Mouse (Mus musculus) heart, embryonic 12.5 days (tissue): ENCODE results near the gene Vrk2. TPM values are rescaled to one million over a fixed set of nuclear protein-coding genes. Genes with fewer than 3 reads are reported as not detected.
A peak's percentile ranks its signal among the peaks of the same experiment; 100 is the strongest.

Source experiments
- ATAC-seq: fragments of 200-750 bp; cut with Nextera tagmentation; 2 replicates; pipeline ENCODE4 v1.8.0; 2017; ENCODE audit warnings: moderate TSS enrichment, moderate library complexity; ENCODE audit not compliant: insufficient number of reproducible peaks, low FRiP score
- H3K27ac ChIP-seq: fragments of 300-500 bp; sonication (generic); 2 replicates; pipeline ENCODE4 v1.5.1; 2016; ENCODE audit warnings: mild to moderate bottlenecking, moderate library complexity; ENCODE audit not compliant: poor library complexity, severe bottlenecking
- H3K27me3 ChIP-seq: fragments of 300-500 bp; sonication (generic); replicated peaks from 2 replicates; pipeline ENCODE4 v1.6.1; 2016; ENCODE audit warnings: mild to moderate bottlenecking, moderate library complexity
- H3K36me3 ChIP-seq: fragments of 300-500 bp; sonication (generic); 2 replicates; pipeline ENCODE4 v1.6.1; 2016; ENCODE audit warnings: mild to moderate bottlenecking, moderate library complexity
- H3K4me1 ChIP-seq: fragments of 300-500 bp; sonication (generic); replicated peaks from 2 replicates; pipeline ENCODE4 v1.6.1; 2016; ENCODE audit warnings: mild to moderate bottlenecking
- H3K4me2 ChIP-seq: fragments of 300-500 bp; sonication (generic); 2 replicates; pipeline ENCODE4 v1.6.1; 2016; ENCODE audit warnings: mild to moderate bottlenecking, moderate library complexity
- H3K4me3 ChIP-seq: fragments of 300-500 bp; sonication (generic); 2 replicates; pipeline ENCODE4 v1.5.1; 2016; ENCODE audit warnings: mild to moderate bottlenecking
- H3K9ac ChIP-seq: fragments of 300-500 bp; sonication (generic); 2 replicates; pipeline ENCODE4 v1.6.1; 2016; ENCODE audit warnings: mild to moderate bottlenecking, moderate library complexity
- H3K9me3 ChIP-seq: fragments of 300-500 bp; sonication (generic); replicated peaks from 2 replicates; pipeline ENCODE4 v1.6.1; 2016; ENCODE audit warnings: mild to moderate bottlenecking, moderate library complexity
- WGBS: fragments of 180-500 bp; shearing (Covaris S2); methylation state at CpG from one replicate; pipeline ENCODE4 v1.1.7; 2016; 5-methylcytosine and 5-hydroxymethylcytosine counted together
- polyA plus RNA-seq: library from polyadenylated mRNA; unstranded; fragments of >200 nt; fragmentation: Nextera tagmentation; extraction: Ambion mirVana; gene quantifications from 2 replicates; pipeline ENCODE4 v1.2.1, GENCODE M21; 2016

Gene Vrk2
- polyA plus RNA-seq, 1 experiment from 2014 or later: 17.1 TPM

DNA sequence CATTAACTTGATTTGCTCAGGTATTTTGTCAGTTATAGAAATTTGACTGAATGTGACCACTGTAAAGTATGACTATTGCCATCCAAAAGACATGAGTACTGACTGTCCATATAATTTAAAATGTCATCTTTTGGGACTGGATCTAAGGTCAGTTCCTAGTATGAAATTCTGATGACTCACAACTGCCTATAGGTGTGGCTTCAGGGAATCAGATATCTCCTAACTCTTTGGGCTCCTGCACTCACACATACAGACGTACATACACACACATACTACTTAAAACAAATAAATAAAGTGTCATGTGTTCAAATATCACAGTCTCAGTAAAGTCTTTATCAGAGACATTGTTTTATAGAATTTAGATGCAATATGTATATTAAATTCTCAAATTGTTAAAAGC is 5.1 kb upstream of the Vrk2 start:
- 50% methylated on average over 1 of the region's 1 CpGs for WGBS
- H3K27me3 ChIP-seq: no peaks in the 10 kb centered on the region
- H3K4me1 ChIP-seq: no peaks in the 10 kb centered on the region; the same call in 1 of the 2 replicates

DNA sequence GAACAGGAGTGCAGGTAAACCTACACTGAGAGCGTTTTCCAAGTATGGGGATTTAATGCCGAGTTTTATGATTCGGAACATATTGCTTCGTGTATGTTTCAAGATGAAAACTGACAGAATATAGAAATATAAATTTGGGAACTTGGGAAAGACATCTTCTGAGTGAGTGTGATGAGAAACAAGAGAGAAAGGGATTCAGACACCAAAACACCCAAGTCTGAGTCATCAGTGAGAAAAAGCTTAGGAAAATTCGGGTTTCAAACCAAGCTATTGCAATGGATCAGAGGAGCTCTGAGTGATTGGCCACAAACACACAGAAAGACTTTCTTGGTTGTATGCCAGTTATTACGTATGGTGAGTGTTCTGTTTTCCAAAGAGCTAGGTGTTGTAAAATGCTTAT is 4.0 kb upstream of the Vrk2 start:
- Histone ChIP-seq H3K4me2 (no peak overlapping the region), H3K9me3 (no peaks in the 10 kb centered on the region), H3K4me1 (peaks cover under 1% of the 10 kb centered on the region; the same call in 1 of the 2 replicates), H3K27me3 (no peaks in the 10 kb centered on the region), H3K36me3 (no peaks in the 10 kb centered on the region), H3K27ac (no peak overlapping the region), H3K9ac (no peak overlapping the region), H3K4me3 (no peak overlapping the region)
- no peak for ATAC-seq
- 73% methylated on average over 6 of the region's 6 CpGs for WGBS

More for the DNA sequence above, 5.1 kb upstream of the Vrk2 start:
- H3K9ac ChIP-seq: no peak overlapping the region
- H3K36me3 ChIP-seq: no peaks in the 10 kb centered on the region
- ATAC-seq: no peak
- H3K4me3 ChIP-seq: no peak overlapping the region
- no peak overlapping the region for H3K27ac ChIP-seq
- H3K4me2 ChIP-seq: no peak overlapping the region
- no peaks in the 10 kb centered on the region for H3K9me3 ChIP-seq

DNA sequence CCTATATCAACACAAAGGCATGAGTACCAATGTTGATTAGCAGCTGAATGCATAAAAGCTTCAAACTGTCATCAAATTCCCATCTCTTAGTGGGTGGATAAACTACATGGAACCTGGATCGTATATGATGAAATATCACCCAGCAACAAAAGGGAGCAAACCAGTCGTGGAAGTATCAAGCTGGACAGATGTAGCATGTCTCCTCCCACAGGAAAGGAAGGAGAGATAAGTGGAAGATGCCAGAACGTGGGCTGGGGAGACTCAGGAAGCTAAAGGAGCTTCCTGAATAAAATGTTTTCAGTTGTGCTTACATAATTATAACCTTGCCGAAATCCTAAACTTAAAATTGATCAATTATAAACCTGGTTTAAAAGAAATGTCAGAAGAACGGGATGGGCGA is 3.3 kb upstream of the Vrk2 start:
- no peak overlapping the region for H3K27ac ChIP-seq
- no peak overlapping the region for H3K4me2 ChIP-seq
- H3K27me3 ChIP-seq: no peaks in the 10 kb centered on the region
- peaks cover 6% of the 10 kb centered on the region for H3K4me1 ChIP-seq
- no peak for ATAC-seq
- no peak overlapping the region for H3K9ac ChIP-seq
- H3K9me3 ChIP-seq: no peaks in the 10 kb centered on the region
- WGBS: 50% methylated on average over 6 of the region's 6 CpGs
- H3K36me3 ChIP-seq: no peaks in the 10 kb centered on the region
- H3K4me3 ChIP-seq: no peak overlapping the region

DNA sequence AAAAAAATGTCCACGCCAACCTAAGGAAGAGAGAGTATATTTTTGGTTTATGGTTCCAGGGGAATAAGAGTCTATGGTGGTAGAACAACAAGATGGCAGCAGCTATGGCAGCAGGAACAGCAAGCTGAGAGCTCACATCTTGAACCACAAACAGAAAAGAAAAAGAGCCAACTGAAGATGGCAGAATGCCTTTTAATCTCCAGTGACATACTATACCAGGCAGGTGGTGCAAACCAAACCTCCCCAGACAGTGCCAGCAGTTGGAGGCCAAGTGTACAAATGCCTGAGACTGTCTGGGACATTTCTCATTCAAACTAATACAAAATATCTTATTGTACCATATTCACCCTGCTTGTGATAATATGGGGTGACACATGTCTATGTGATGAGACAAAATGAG is 2.4 kb upstream of the Vrk2 start:
- H3K27me3 ChIP-seq: no peaks in the 10 kb centered on the region
- no peak overlapping the region for H3K9ac ChIP-seq
- ATAC-seq: no peak
- 77% methylated on average over 1 of the region's 1 CpGs for WGBS
- H3K4me2 ChIP-seq: no peak overlapping the region
- H3K4me3 ChIP-seq: no peak overlapping the region
- no peaks in the 10 kb centered on the region for H3K36me3 ChIP-seq
- no peaks in the 10 kb centered on the region for H3K9me3 ChIP-seq
- H3K4me1 ChIP-seq: peaks cover 6% of the 10 kb centered on the region
- H3K27ac ChIP-seq: no peak overlapping the region

DNA sequence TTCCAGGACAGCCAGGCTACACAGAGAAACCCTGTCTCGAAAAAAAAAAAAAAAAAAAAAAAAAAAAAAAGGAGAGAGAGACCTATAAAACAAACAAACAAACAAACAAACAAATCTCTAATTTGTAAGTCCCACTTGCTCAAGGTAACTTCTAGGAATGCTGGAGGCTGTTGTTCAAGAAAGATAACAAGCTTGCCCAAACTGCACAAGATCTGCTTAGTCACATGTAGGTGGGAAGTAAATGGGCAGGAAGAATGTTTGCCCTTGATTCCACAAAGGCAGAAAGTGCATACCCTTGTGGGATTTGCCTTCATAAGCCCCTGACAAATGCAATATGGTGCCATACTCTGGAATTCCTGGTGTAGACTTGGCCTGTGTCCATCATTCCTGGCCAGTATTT is 688 bp upstream of the Vrk2 start:
- H3K36me3 ChIP-seq: peaks cover 4% of the 10 kb centered on the region; the same call in 1 of the 2 replicates
- H3K9ac ChIP-seq: no peak overlapping the region
- no peaks in the 10 kb centered on the region for H3K9me3 ChIP-seq
- H3K4me1 ChIP-seq: peaks cover 6% of the 10 kb centered on the region
- no peak for ATAC-seq
- no peak overlapping the region for H3K27ac ChIP-seq
- H3K27me3 ChIP-seq: no peaks in the 10 kb centered on the region
- 82% methylated on average over 1 of the region's 1 CpGs for WGBS
- no peak overlapping the region for H3K4me2 ChIP-seq
- no peak overlapping the region for H3K4me3 ChIP-seq

DNA sequence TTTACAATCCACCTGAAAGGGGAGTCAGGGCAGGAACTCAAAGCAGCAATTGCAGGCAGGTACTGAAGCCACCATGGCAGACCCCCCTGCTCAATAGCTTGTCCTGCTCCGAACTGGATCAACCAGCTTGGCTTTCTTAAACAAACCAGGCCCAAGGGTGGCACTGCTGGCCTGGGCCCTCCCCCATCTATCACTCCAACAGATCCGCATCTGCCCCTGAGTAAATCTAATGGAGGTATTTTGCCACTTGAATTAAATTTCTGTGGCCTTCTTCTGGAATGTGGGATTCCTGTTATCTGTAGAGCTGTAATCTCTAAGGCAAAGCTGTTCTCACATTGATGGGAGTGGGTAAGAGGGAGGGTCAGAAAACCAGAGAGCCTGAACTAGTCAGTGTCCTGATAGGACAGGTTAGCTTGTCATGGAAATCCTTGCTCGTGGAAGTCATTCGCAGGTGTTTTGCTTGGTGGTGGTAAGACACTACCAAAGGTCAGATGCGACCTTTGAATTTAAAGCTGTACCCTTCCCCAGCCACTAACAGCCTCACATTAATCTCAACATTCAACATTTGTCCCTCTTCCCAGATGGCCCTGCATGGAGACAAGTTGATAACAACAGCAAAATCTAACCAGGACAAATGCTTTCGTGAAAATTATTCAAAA is 1.3 kb downstream of the Vrk2 start:
- Histone ChIP-seq H3K9me3 (no peaks in the 10 kb centered on the region), H3K36me3 (peaks cover 4% of the 10 kb centered on the region; the same call in 1 of the 2 replicates), H3K4me2 (peak overlapping the region; percentile 72), H3K4me1 (peaks cover 6% of the 10 kb centered on the region), H3K27me3 (no peaks in the 10 kb centered on the region), H3K9ac (peak overlapping the region; percentile 85), H3K4me3 (peak overlapping the region; percentile 88), H3K27ac (peak overlapping the region; percentile 75; the same call in 1 of the 2 replicates)
- 29% methylated on average over 6 of the region's 6 CpGs for WGBS
- no peak for ATAC-seq

DNA sequence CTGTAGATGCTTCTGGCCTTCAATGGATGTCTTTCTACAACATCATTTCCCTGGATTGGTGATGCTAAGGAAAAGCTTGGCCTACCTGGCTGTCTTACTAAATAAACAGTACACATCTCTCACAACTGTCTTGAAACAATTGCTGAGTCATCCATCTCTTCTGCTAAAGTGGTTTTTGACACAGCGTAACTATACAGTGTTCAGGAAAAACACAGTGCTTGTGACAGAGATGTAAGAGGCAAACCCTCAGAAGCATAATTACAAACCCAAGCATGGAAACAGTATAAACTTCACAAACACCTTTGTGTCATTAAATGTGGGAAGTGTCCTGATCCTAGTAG is 6.6 kb downstream of the Vrk2 start:
- no peak overlapping the region for H3K27ac ChIP-seq
- H3K4me3 ChIP-seq: no peak overlapping the region
- H3K9ac ChIP-seq: no peak overlapping the region
- no peak for ATAC-seq
- no peaks in the 10 kb centered on the region for H3K27me3 ChIP-seq
- no peak overlapping the region for H3K4me2 ChIP-seq
- no peaks in the 10 kb centered on the region; the same call in 1 of the 2 replicates for H3K4me1 ChIP-seq
- no peaks in the 10 kb centered on the region for H3K9me3 ChIP-seq
- WGBS: 91% methylated on average over 1 of the region's 1 CpGs
- peaks cover 4% of the 10 kb centered on the region; the same call in 1 of the 2 replicates for H3K36me3 ChIP-seq

DNA sequence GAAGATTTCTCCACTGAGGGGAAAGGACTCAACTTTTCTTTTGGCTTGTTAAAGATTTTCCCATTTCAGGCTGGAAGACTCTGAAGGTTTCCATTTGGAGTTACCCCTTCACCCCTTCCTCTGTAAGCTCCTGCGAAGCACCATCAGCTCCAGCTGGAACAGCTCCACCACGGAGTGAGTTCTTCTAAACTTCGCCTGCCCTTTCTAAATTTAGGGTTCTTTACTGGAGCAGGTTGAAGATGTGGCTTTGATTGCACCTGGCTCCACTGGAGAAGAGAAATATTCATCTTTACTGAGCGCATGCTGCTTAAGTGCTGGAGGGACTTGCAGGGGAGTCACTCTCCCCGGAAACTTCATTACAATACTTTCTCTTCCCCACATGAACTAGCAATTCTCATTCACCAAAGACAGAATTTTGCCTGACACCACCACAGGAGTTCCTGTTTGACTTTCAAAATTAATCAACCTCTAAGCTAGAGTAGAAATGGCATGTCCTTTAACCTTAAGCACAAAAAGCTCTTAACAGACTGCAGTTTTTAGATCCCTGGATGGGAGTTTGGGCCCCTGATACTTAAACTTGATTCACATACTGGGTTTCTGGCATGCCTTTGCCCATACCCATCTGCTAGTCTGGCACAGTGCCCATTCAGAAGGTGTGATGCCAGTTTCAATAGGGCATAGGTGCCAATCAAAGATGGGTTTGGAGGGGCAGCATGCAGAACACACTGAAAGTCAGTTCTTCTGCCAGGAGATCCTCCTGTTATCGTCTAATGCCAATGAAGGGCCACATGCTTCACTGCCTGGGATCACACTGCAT is 7.2 kb downstream of the Vrk2 start:
- no peaks in the 10 kb centered on the region for H3K4me1 ChIP-seq
- H3K4me3 ChIP-seq: no peak overlapping the region
- H3K4me2 ChIP-seq: no peak overlapping the region
- H3K27me3 ChIP-seq: no peaks in the 10 kb centered on the region
- no peak for ATAC-seq
- H3K27ac ChIP-seq: no peak overlapping the region
- no peaks in the 10 kb centered on the region for H3K9me3 ChIP-seq
- 71% methylated on average over 6 of the region's 6 CpGs for WGBS
- H3K36me3 ChIP-seq: peaks cover 4% of the 10 kb centered on the region; the same call in 1 of the 2 replicates
- H3K9ac ChIP-seq: no peak overlapping the region

DNA sequence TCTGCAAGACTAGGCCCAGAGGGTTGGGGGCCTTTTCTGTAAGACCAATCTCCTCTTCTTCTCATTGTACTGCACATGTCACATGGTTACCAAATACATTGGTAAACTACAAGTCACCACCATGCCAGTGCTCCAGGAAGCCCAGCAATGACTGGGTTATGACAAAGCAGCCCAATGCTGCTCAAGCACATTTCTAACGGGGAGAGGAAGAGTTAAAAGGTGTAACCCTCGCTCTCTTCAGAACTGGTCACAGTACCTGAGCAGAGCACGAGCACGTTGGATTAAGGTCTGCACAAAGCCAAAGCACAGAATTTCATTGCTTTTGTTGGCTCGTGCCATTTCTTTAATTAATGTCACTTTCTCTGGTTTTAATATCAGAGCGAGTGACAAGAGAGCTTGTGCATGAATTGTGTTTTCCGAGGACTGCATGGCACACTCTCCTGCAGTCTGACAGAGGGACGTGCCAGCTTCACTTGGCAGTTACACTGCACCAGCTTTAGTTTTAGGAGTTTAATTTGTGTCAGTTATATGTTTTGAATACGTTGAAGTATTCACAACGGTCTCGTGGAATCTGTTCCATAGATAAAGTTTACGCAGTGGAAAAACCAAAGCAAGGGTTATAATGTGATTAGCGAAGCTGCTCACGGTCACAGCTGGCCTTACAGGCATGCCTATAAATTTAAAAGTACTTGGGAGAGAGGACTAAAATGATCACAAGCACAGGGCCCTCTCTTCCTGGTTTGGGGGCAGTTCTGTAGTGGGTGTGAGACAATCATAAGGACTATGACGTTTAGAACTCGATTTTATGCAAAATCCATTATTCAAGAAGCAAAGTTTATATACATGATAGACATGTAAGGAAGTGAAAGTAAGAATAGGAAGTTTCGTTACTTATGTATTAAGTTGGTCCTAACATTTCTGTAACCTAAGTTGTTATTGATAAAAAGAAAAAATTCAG is 8.1 kb downstream of the Vrk2 start:
- Histone ChIP-seq H3K4me1 (no peaks in the 10 kb centered on the region), H3K4me2 (no peak overlapping the region), H3K4me3 (no peak overlapping the region), H3K9ac (no peak overlapping the region), H3K36me3 (peaks cover 4% of the 10 kb centered on the region; the same call in 1 of the 2 replicates), H3K9me3 (no peaks in the 10 kb centered on the region), H3K27me3 (no peaks in the 10 kb centered on the region), H3K27ac (no peak overlapping the region)
- ATAC-seq: no peak
- WGBS: 83% methylated on average over 17 of the region's 17 CpGs

DNA sequence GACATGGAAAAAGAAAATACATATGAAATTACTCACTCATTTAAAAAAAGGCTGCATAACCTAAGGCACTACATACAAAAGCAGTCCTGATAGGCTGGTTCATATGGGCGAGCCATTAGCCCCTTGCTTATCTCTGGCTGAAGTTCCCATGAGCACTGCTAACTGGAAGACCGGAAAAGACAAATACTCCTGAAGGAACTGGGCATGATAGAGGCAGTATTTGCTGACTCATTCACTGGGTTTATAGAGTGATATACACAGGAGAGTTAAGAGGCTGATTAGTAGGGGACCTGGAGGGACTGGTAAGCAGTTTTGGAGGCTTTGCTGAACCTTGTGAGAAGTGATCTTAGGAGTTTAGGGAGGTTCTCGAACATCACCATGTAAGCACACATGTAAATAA is 42.2 kb downstream of the Vrk2 start:
- H3K27ac ChIP-seq: no peak overlapping the region
- peaks cover 3% of the 10 kb centered on the region; the same call in 1 of the 2 replicates for H3K9me3 ChIP-seq
- no peak overlapping the region for H3K4me3 ChIP-seq
- H3K4me2 ChIP-seq: no peak overlapping the region
- H3K36me3 ChIP-seq: peaks cover 6% of the 10 kb centered on the region
- no peaks in the 10 kb centered on the region for H3K4me1 ChIP-seq
- H3K9ac ChIP-seq: no peak overlapping the region
- WGBS: 64% methylated on average over 3 of the region's 3 CpGs
- H3K27me3 ChIP-seq: no peaks in the 10 kb centered on the region
- ATAC-seq: no peak

DNA sequence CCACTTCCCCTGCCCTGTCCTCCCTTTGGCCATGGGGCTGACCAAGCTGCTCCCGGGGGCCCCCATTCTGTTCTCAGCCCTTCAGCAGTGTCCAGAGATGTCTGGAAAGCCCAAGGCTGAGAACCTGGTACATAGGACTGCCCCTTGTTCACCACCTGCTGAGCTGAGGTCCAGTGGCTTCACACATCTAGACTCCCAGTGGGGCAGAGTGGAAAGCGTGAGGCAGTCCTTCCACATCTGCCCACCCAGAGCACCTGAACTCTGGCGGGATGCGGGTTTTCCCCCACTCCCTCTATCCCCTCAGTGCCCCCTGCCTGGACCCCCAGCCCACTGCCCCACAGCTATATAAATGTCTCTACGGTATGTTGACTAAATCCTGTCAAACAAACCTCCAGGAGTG is 56.0 kb downstream of the Vrk2 start:
- 92% methylated on average over 5 of the region's 5 CpGs for WGBS
- H3K4me2 ChIP-seq: no peak overlapping the region
- H3K4me3 ChIP-seq: no peak overlapping the region
- no peaks in the 10 kb centered on the region for H3K27me3 ChIP-seq
- H3K36me3 ChIP-seq: no peaks in the 10 kb centered on the region
- no peak for ATAC-seq
- no peak overlapping the region for H3K27ac ChIP-seq
- no peaks in the 10 kb centered on the region for H3K9me3 ChIP-seq
- H3K9ac ChIP-seq: no peak overlapping the region
- H3K4me1 ChIP-seq: no peaks in the 10 kb centered on the region
